Mouse (Mus musculus) kidney, embryonic 15.5 days (tissue): ENCODE results near the gene Midn. TPM values are rescaled to one million over a fixed set of nuclear protein-coding genes. Genes with fewer than 3 reads are reported as not detected.

Experiments
- ATAC-seq: fragments of 200-750 bp; cut with Nextera tagmentation; replicated peaks from 2 replicates; pipeline ENCODE4 v1.8.0; 2017; ENCODE audit warnings: moderate TSS enrichment; ENCODE audit not compliant: low FRiP score
- H3K27ac ChIP-seq: fragments of 300-500 bp; sonication (generic); 2 replicates; pipeline ENCODE4 v1.5.1; 2015; ENCODE audit warnings: mild to moderate bottlenecking, inconsistent platforms
- H3K27me3 ChIP-seq: fragments of 300-500 bp; sonication (generic); 2 replicates; pipeline ENCODE4 v1.6.1; 2015; ENCODE audit warnings: inconsistent platforms
- H3K36me3 ChIP-seq: fragments of 300-500 bp; sonication (generic); 2 replicates; pipeline ENCODE4 v1.6.1; 2015; ENCODE audit warnings: inconsistent platforms
- H3K4me1 ChIP-seq: fragments of 300-500 bp; sonication (generic); 2 replicates; pipeline ENCODE4 v1.6.1; 2015; ENCODE audit warnings: inconsistent platforms
- H3K4me2 ChIP-seq: fragments of 300-500 bp; sonication (generic); 2 replicates; pipeline ENCODE4 v1.6.1; 2015; ENCODE audit warnings: moderate library complexity, mild to moderate bottlenecking, inconsistent platforms
- H3K4me3 ChIP-seq: fragments of 300-500 bp; sonication (generic); replicated peaks from 2 replicates; pipeline ENCODE4 v1.5.1; 2015; ENCODE audit warnings: mild to moderate bottlenecking, inconsistent platforms
- H3K9ac ChIP-seq: fragments of 300-500 bp; sonication (generic); 2 replicates; pipeline ENCODE4 v1.6.1; 2015; ENCODE audit warnings: mild to moderate bottlenecking, inconsistent platforms
- H3K9me3 ChIP-seq: fragments of 300-500 bp; sonication (generic); replicated peaks from 2 replicates; pipeline ENCODE4 v1.6.1; 2016; ENCODE audit warnings: inconsistent platforms
- whole genome bisulfite sequencing: fragments of 180-500 bp; shearing (Covaris S2); methylation state at CpG from one replicate; pipeline ENCODE4 v1.1.7; 2015; ENCODE audit warnings: mixed read lengths; 5-methylcytosine and 5-hydroxymethylcytosine counted together
- polyA plus RNA-seq: library from polyadenylated mRNA; unstranded; fragments of >200 nt; fragmentation: Nextera tagmentation; extraction: Ambion mirVana; gene quantifications from 2 replicates; pipeline ENCODE4 v1.2.1, GENCODE M21; 2015

The Midn gene
- polyA plus RNA-seq, 1 experiment from 2014 or later = 18.8 TPM

DNA sequence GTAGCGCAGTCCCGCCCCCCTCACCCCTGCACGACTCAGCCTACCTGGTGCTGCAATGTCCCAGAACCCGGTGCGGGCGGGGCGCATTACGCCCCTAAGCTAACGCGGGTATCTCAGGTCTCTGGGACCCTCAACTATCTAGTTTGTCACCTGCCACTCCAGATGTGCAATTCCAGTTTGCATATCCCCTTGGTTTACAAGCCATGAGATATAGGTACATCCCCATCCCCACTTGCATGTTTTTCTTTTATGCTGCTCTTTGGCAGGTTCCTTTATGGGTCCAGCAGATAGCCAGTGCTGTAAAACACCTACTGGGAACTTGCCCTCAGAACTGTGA is 8.7 kb upstream of the Midn start:
- Histone ChIP-seq H3K4me2 (peak overlapping the region; percentile 98), H3K36me3 (peaks cover 21% of the 10 kb centered on the region), H3K27me3 (peaks cover 33% of the 10 kb centered on the region), H3K4me1 (peaks cover 74% of the 10 kb centered on the region), H3K9ac (peak overlapping the region; percentile 90), H3K9me3 (no peaks in the 10 kb centered on the region), H3K27ac (peak overlapping the region; percentile 83), H3K4me3 (peak overlapping the region; percentile 74)
- 0% methylated on average over 10 of the region's 10 CpGs for WGBS
- no peak for ATAC-seq

DNA sequence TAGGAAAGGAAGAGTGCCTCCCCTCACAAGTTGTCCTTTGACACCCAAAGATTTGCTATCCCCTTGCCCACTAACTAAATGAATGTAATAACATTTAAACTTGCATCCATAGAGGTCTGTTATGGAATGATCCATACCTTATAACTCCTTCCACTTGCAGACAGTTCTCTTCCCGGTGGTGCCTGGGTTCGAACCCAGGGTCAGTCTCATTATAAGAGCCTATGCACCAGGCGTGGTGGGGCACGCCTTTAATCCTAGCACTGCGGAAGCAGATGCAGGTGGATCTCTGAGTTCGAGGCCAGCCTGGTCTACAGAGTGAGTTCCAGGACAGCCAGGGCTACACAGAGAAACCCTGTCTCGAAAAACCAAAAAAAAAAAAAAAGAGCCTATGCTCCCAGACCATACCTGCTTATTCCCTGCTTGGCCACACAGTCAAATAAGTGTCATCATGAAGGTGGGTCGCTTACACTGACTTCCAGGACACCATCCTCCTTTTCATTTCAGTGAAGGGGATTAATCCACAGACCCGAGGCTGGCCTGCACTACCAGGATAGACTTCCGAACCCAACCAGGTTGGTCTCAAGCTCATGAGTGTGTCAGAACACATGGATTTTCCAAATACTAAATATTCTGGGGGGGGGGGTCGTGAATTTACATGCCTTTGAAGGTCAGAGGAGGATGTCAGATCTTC is 8.0 kb upstream of the Midn start:
- Histone ChIP-seq H3K4me3 (peak overlapping the region; percentile 74), H3K27me3 (peaks cover 32% of the 10 kb centered on the region), H3K9ac (no peak overlapping the region), H3K4me1 (peaks cover 79% of the 10 kb centered on the region), H3K4me2 (0 out of 2 replicates have a peak overlapping the region, but pooled peaks have one; percentile 83), H3K27ac (peak overlapping the region; percentile 83; the same call in 1 of the 2 replicates), H3K9me3 (no peaks in the 10 kb centered on the region), H3K36me3 (peaks cover 23% of the 10 kb centered on the region)
- WGBS = 78% methylated on average over 11 of the region's 11 CpGs
- ATAC-seq = no peak

DNA sequence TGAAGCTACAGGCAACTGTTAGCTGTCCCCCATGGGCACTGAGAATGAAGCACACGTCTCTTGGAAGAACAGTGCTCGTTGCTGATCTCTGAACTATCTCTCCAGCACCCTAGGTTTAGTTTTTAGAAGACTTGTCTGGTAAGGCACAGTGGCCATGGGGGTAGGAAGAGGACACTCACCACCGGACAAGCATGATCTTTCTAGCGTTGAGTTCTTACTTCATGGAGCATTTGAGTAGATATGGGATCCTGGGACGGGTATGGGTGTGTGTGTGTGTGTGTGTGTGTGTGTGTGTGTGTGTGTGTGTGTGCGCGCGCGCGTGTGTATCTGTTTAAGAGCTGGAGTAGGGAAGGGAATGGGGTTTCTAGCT is 7.4 kb upstream of the Midn start, which contains the start of gene Cbarp:
Cbarp (minus strand) TSS at position 170 of the 370 bp plus-strand sequence.
- Histone ChIP-seq H3K27ac (peak within 1 kb of the TSS; percentile 93), H3K4me3 (peak within 1 kb of the TSS; percentile 86), H3K9me3 (no peaks in the 10 kb centered on the region), H3K4me1 (peaks cover 84% of the 10 kb centered on the region), H3K27me3 (peaks cover 26% of the 10 kb centered on the region), H3K9ac (peak within 1 kb of the TSS; percentile 37), H3K4me2 (peak within 1 kb of the TSS; percentile 98), H3K36me3 (peaks cover 24% of the 10 kb centered on the region)
- ATAC-seq = no peak
- WGBS = 73% methylated on average over 10 of the region's 10 CpGs

DNA sequence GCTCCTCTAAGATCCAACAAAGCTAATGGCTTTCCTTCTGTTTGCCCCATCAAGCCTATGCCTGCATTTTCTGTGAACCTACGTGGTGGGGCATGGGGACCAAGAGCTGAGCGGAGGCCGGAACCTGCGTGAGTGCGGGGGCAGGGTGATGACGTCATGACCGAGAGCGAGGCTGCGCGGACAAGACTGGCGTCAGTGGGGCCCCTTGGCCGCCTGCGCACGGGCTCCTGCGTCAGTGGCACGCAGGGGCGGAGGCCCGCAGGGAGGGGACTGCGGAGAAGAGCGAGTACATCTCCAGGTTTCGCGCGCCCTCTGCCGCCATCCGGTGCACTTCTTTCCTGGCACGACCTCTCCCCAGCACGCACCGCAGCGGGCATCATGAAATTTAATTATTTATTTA is 6.8 kb upstream of the Midn start:
- H3K4me2 ChIP-seq = peak overlapping the region; percentile 83
- H3K9me3 ChIP-seq = no peaks in the 10 kb centered on the region
- H3K9ac ChIP-seq = peak overlapping the region; percentile 37
- peaks cover 30% of the 10 kb centered on the region for H3K36me3 ChIP-seq
- peaks cover 21% of the 10 kb centered on the region for H3K27me3 ChIP-seq
- WGBS = under 1% methylated on average over 29 of the region's 29 CpGs
- H3K27ac ChIP-seq = peak overlapping the region; percentile 93
- peak overlapping the region; percentile 86 for H3K4me3 ChIP-seq
- H3K4me1 ChIP-seq = peaks cover 86% of the 10 kb centered on the region
- peak; percentile 61 for ATAC-seq

DNA sequence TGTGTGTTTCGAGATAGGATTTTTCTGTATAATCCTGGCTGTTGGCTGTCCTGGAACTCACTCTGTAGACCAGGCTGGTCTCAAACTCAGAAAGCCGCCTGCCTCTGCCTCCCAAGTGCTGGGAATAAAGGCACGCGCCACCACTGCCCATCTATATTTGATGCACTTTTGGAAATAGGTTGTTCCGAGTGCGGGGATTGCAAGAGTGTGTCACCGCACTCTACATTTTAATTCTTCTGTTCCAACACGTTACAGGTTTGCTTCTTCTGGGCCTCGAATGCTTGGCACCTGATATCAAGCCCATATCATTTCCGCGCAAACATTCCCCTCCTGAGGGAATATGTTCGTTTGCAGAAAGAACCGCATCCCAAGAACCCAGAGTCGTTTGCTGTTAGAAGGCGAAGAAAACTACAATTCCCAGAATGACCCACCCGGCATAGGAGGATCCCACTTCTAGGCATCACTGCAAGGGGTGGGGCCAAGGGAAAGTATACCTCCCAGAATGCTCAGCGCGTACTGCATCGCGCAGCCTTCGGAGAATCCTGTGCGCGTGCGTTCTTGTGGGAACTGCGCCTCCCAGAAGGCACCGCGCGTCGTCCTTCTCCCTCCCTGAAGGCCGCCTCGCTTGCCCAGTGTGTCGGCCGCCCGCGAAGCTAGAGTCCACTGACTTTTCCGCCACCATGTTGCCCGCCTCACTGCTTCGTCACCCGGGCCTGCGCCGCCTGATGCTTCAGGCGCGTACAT is 6.1 kb upstream of the Midn start:
- Histone ChIP-seq H3K4me2 (peak overlapping the region; percentile 83), H3K4me1 (peaks cover 86% of the 10 kb centered on the region), H3K27me3 (peaks cover 13% of the 10 kb centered on the region), H3K9ac (peak overlapping the region; percentile 91), H3K9me3 (no peaks in the 10 kb centered on the region), H3K36me3 (peaks cover 37% of the 10 kb centered on the region), H3K27ac (peak overlapping the region; percentile 93), H3K4me3 (peak overlapping the region; percentile 86)
- peak; percentile 86 for ATAC-seq
- 1% methylated on average over 43 of the region's 43 CpGs for WGBS

DNA sequence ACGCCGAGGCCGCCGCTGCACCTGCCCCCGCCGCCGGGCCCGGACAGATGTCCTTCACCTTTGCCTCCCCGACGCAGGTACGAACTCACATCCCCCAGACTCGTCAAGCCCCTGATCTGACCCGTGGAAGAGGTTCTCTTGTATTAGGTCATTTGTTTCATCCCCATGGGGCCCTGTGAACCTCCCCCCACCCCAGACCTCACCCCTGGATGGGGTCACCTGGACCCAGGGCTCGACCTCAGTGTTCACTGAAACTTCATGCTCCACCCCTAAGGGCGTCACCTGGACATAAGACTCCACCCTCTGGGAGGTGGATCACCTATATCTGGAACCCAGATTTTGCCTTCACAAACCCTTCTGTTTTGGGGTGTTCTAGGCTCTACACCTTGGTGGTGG is 5.5 kb upstream of the Midn start:
- Histone ChIP-seq H3K4me3 (peak overlapping the region; percentile 86), H3K27ac (peak overlapping the region; percentile 93), H3K4me2 (peak overlapping the region; percentile 83), H3K9ac (peak overlapping the region; percentile 91), H3K36me3 (peaks cover 38% of the 10 kb centered on the region), H3K4me1 (peaks cover 86% of the 10 kb centered on the region), H3K27me3 (peaks cover 8% of the 10 kb centered on the region), H3K9me3 (no peaks in the 10 kb centered on the region)
- ATAC-seq = no peak; the same call in 1 of the 2 replicates
- WGBS = under 1% methylated on average over 15 of the region's 15 CpGs

DNA sequence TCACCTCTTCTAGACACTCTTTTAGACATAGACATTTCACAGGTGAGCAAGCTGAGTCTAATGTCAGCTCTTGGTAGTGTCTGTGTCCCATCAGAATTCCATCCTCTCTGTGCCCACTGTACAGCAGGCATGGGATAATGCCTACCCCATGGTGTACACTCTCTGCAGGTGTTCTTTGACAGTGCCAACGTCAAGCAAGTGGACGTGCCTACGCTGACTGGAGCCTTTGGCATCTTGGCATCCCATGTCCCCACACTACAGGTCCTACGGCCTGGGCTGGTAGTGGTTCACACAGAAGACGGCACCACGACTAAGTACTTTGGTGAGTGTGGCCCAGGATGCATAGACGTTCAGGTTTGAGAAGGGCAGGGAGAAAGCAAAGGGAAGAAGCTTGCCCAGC is 4.4 kb upstream of the Midn start:
- Histone ChIP-seq H3K4me2 (peak overlapping the region; percentile 83; the same call in 1 of the 2 replicates), H3K36me3 (peaks cover 38% of the 10 kb centered on the region), H3K27ac (no peak overlapping the region), H3K9me3 (no peaks in the 10 kb centered on the region), H3K9ac (no peak overlapping the region), H3K27me3 (no peaks in the 10 kb centered on the region), H3K4me3 (peak overlapping the region; percentile 86), H3K4me1 (peaks cover 81% of the 10 kb centered on the region)
- no peak for ATAC-seq
- 92% methylated on average over 7 of the region's 7 CpGs for WGBS

DNA sequence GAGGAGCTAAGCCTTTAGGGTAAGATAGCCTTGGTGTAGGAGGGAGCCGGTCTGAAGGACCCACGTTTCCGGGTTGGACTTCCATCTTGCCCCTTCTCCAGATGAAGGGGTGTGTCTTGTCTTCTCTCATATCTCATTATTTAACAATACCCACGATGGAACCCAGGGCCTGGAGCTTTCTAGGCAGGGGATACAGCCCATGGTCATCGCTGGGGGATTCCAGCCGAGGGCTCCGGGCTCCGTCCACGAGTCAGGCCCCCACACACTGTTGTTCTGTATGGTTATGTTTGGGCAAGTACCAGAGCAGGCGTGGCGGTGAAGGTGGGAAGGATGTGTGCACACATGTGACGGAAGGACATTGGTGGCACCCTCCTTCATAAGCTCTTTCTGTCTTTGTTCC is 3.9 kb upstream of the Midn start:
- WGBS = 96% methylated on average over 12 of the region's 12 CpGs

DNA sequence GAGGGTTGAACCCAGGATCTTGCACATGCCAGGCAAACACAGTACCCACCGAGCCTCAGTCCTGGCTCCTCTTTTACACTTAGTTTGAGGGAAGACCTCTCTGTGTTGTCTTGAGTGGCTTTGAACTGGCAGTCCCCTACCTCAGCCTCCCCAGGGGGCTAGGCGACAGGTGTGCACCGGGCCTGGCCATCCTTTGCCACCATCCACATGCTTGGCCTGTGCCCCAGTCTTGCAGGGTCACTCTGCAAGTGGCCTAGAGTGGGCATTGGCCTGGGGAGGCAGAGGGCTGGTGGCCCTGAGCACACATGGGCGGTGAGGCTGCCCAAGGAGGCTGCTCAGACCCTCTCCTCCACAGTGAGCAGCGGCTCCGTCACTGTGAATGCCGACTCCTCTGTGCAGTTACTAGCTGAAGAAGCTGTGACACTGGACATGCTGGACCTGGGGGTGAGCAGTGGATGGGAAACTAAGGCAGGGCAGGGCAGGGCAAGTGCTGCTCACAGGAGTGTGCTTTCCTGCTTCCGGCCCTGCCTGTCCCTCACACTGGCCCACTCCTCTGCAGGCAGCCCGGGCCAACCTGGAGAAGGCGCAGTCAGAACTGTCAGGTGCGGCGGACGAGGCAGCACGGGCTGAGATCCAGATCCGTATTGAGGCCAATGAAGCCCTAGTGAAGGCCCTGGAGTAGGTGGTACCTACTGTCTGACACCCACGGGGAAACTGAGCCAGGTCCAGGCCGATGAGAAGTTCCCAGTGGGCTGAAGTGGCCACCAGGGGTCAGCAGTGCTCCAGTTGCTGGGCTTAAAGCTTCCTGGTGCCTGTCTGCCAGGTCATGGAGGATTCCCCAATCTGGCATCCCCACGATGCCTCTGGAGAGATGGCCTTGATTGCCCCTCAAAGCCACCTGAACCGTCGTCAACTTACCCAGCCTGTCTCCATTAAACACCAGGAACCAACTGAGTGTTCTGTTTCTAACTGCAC is 2.9 kb upstream of the Midn start:
- peaks cover 69% of the 10 kb centered on the region for H3K4me1 ChIP-seq

More for the DNA sequence above, 3.9 kb upstream of the Midn start:
- ATAC-seq = no peak
- peaks cover 38% of the 10 kb centered on the region for H3K36me3 ChIP-seq
- H3K4me3 ChIP-seq = no peak overlapping the region
- H3K27ac ChIP-seq = no peak overlapping the region
- H3K27me3 ChIP-seq = no peaks in the 10 kb centered on the region
- H3K4me1 ChIP-seq = peaks cover 76% of the 10 kb centered on the region
- no peak overlapping the region for H3K4me2 ChIP-seq
- no peak overlapping the region for H3K9ac ChIP-seq
- H3K9me3 ChIP-seq = no peaks in the 10 kb centered on the region

DNA sequence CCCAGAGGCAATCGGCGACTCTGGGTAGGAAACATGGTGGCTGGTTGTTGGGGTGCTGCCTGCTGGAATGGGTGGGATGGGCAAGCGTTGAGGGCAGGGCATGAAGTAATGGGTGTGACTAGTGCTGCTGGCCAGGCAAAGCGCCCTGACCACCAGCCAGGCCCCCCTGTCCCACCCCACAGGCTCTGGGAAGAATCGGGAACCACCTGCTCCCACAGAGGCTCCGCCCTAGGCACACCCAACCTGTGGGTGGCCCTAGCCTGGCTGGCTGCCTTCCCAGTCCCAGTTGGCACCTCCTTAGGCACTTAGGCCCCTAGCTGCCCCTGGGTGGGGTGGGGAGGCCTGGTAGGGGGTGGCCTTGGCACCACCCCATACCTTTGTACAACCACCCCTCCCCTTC is 2.2 kb upstream of the Midn start:
- Histone ChIP-seq H3K4me2 (0 out of 2 replicates have a peak overlapping the region, but pooled peaks have one; percentile 12), H3K9me3 (no peaks in the 10 kb centered on the region), H3K4me3 (0 out of 2 replicates have a peak overlapping the region, but pooled peaks have one; percentile 4), H3K4me1 (peaks cover 64% of the 10 kb centered on the region), H3K27me3 (no peaks in the 10 kb centered on the region), H3K27ac (peak overlapping the region; percentile 100), H3K36me3 (peaks cover 38% of the 10 kb centered on the region), H3K9ac (peak overlapping the region; percentile 33; the same call in 1 of the 2 replicates)
- WGBS = 85% methylated on average over 6 of the region's 6 CpGs
- ATAC-seq = no peak

More for the DNA sequence above, 2.9 kb upstream of the Midn start:
- no peak for ATAC-seq
- Histone ChIP-seq H3K27me3 (no peaks in the 10 kb centered on the region), H3K36me3 (peaks cover 38% of the 10 kb centered on the region), H3K27ac (peak overlapping the region; percentile 64), H3K4me3 (0 out of 2 replicates have a peak overlapping the region, but pooled peaks have one; percentile 4), H3K9me3 (no peaks in the 10 kb centered on the region), H3K9ac (peak overlapping the region; percentile 33; the same call in 1 of the 2 replicates), H3K4me2 (0 out of 2 replicates have a peak overlapping the region, but pooled peaks have one; percentile 12)
- 76% methylated on average over 20 of the region's 20 CpGs for WGBS

DNA sequence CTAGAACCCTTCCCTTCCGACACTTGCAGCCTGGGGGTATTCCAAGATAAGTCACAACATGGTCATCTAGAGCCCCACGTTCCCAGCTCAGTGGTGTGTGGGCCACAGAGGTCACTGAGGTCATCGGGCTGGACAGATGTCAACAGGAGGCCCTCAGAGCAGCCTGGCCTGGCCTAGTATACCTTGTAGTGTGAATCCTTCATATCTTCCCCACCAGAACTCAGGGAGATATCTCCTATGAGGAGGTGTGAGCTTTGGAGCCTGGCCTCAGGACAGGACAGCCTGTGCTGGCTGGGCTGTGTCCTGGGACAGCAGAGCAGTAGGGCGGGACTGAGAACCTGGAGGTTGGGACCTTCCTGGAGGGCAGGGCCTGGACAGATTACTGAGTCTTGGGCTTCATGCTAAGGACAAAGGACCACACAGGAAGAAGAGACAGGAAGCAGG is 1.5 kb upstream of the Midn start:
- H3K4me3 ChIP-seq = no peak overlapping the region; the same call in 1 of the 2 replicates
- ATAC-seq = no peak

More for the DNA sequence above, 1.5 kb upstream of the Midn start:
- peak overlapping the region; percentile 100 for H3K27ac ChIP-seq
- WGBS = 69% methylated on average over 4 of the region's 4 CpGs
- H3K4me1 ChIP-seq = peaks cover 59% of the 10 kb centered on the region
- 0 out of 2 replicates have a peak overlapping the region, but pooled peaks have one; percentile 33 for H3K9ac ChIP-seq
- peaks cover 44% of the 10 kb centered on the region for H3K36me3 ChIP-seq
- H3K9me3 ChIP-seq = no peaks in the 10 kb centered on the region
- no peak overlapping the region for H3K4me2 ChIP-seq
- no peaks in the 10 kb centered on the region for H3K27me3 ChIP-seq
